Mouse (Mus musculus): ENCODE results near the gene Glyat.

Gene Glyat

DNA sequence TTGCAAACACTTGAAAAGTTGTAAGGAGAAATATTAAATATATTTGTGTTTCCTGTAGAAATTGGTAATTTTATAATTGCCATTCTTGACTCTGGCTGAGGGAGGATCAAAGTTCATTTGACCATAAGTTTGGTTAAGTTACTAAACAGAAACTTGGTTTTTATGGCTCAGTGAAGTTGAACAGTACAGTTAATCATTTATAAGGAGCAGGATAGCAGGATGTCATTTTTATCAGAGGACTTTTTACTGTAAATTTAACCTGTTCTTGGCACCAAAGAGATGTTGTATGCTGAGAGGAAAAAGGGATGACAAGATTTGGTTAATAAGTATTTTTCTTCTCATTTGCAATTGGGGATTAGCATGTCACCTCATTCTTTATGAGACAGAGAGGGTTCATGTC, 51.5 kb downstream of the Glyat start:
- no peak for DNase-seq (ENCODE audit: low read depth, low spot score)

DNA sequence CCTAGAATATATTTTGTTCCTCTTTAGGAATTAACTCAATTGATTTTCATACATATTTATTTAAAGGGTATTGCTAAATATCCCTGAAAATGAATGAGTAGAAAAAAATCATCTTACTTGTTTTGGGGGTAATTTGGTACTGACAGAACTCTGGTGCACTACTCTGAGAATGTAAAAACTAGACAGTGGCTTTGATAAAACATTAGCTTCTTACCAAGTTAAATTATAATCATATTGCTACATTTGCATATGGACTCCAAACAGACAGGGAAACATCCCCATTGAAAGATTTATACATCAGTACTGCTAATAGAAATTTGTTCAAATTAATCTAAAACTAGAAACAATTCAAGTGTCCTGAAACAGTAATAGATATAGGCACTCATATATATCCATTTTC, 52.1 kb downstream of the Glyat start:
- no peak for DNase-seq (ENCODE audit: low read depth, low spot score)

DNA sequence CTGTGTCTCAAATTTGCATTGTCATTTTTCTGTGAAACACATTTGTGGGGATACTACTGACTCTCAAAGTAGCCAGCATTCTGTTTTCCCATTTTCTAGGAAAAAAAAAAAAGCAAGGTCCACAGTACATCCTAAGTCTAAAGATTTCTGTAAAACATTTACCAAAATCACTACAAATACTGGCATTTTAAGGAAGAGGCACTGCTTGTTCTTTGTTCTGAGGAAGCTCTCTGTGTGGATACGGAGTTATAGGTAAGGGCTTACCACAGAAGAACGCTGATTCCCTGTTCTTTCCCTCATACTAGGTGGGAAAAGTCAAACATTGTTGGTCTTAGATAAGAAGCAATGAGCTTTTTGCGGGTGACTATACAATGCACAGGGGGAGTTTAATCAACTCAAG, 62.5 kb downstream of the Glyat start, which contains the start of gene Keg1:
TSS of gene Keg1 (plus strand) at position 197 of the 400 bp plus-strand sequence.
- DNase-seq (ENCODE audit: low read depth, low spot score) = no peak

DNA sequence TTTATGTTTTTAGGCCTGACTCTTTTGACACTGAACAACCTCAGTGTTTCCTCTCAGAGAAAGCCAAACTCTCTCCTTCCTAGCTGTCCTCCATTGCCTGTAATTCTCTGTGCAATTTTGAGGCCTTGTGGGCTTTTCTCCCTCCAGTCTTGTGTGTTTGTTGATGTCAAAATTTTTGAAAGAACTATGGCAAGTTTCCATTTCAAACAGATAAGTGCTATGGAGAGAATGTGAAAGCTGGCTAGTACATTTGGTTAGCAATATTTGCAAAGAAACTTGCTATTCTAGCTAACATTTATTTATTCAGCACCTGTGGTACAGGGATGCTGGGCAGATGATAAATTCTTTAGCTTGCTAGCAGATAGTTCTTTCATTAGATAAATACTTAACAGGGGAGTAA, 63.1 kb downstream of the Glyat start:
- no peak for DNase-seq (ENCODE audit: low read depth, low spot score)

All from ES-CJ7 (cell line).